Mouse (Mus musculus) spleen, adult 18-20 months (tissue): ENCODE measurements at regions not wholly inside any gene's neighbourhood (a gene's known extent, or its start where the extent isn't known, plus 50 kb on each side); places are given as distances from the start of the nearest gene placed in this dataset.

Experiments used
- DNase-seq, 2 experiments: peaks; one replicate each; pipeline ENCODE4 v3.0.0; 2022; ENCODE audit warnings: mixed read lengths in 2 of 2

- no peak for DNase-seq
Measured at GRCm38 (mm10) chr6:49893113-49893512, 70.6 kb downstream of the Npy start.

GRCm38 (mm10) chr6:49899146-49899545 is 76.6 kb downstream of the Npy start:
- DNase-seq = no peak

GRCm38 (mm10) chr6:49901512-49901911 is 79.0 kb downstream of the Npy start:
- no peak for DNase-seq

- DNase-seq = no peak
Measured at GRCm38 (mm10) chr6:49904001-49904400, 81.5 kb downstream of the Npy start.

- no peak for DNase-seq
Measured at GRCm38 (mm10) chr6:49906456-49906855, 83.9 kb downstream of the Npy start.

- no peak for DNase-seq
Measured at GRCm38 (mm10) chr6:49919089-49919812, 96.7 kb downstream of the Npy start.

- DNase-seq = no peak
Measured at GRCm38 (mm10) chr6:49919813-49920170, 97.3 kb downstream of the Npy start.

GRCm38 (mm10) chr6:49924296-49924695 is 101.8 kb downstream of the Npy start:
- DNase-seq = no peak

GRCm38 (mm10) chr6:49928075-49928474 is 105.6 kb downstream of the Npy start:
- DNase-seq = no peak

- DNase-seq = no peak
Measured at GRCm38 (mm10) chr6:49930104-49930503, 107.6 kb downstream of the Npy start.

- DNase-seq = no peak
Measured at GRCm38 (mm10) chr6:49943087-49943486, 120.6 kb downstream of the Npy start.

- DNase-seq = no peak
Measured at GRCm38 (mm10) chr6:49958891-49959290, 136.4 kb downstream of the Npy start.

GRCm38 (mm10) chr6:49961166-49961565 is 138.7 kb downstream of the Npy start:
- no peak for DNase-seq

- DNase-seq = no peak
Measured at GRCm38 (mm10) chr6:49965944-49966545, 143.5 kb downstream of the Npy start.

- no peak for DNase-seq
Measured at GRCm38 (mm10) chr6:49966555-49966954, 143.5 kb upstream of the Mpp6 start.

- DNase-seq = no peak
Measured at GRCm38 (mm10) chr6:49973258-49973865, 136.7 kb upstream of the Mpp6 start.

GRCm38 (mm10) chr6:49977783-49978182 is 132.3 kb upstream of the Mpp6 start:
- no peak for DNase-seq

GRCm38 (mm10) chr6:49983740-49984139 is 126.3 kb upstream of the Mpp6 start:
- no peak for DNase-seq

GRCm38 (mm10) chr6:49985127-49985526 is 124.9 kb upstream of the Mpp6 start:
- no peak for DNase-seq

- no peak for DNase-seq
Measured at GRCm38 (mm10) chr6:49987141-49987540, 122.9 kb upstream of the Mpp6 start.

- DNase-seq = no peak
Measured at GRCm38 (mm10) chr6:49987541-49988210, 122.4 kb upstream of the Mpp6 start.

- no peak for DNase-seq
Measured at GRCm38 (mm10) chr6:49989585-49990521, 120.2 kb upstream of the Mpp6 start.

- no peak for DNase-seq
Measured at GRCm38 (mm10) chr6:49990522-49990858, 119.6 kb upstream of the Mpp6 start.
